Mouse (Mus musculus) spleen, adult 2 months (tissue): ENCODE measurements around the gene Lao1. TPM values are rescaled to one million over a fixed set of nuclear protein-coding genes. Genes with fewer than 3 reads are reported as not detected.

ENCODE experiments used
- DNase-seq, 2 experiments: peaks; one replicate each; pipeline versions ENCODE4 v3.0.0 to v3.0.0-alpha.2; 2012 to 2021; ENCODE audit warnings: low spot score in 2 of 2, low read depth in 1 of 2
- H3K27ac ChIP-seq: fragments of 200-500 bp; 2 replicates; pipeline ENCODE4 v1.5.1; 2012; ENCODE audit warnings: low read length, inconsistent platforms; ENCODE audit not compliant: insufficient read depth
- H3K27me3 ChIP-seq: fragments of 200-500 bp; 2 replicates; pipeline ENCODE4 v1.6.1; 2012; ENCODE audit warnings: mild to moderate bottlenecking, moderate library complexity, low read length, inconsistent platforms; ENCODE audit not compliant: control insufficient read depth, insufficient read depth
- H3K36me3 ChIP-seq: fragments of 200-500 bp; 2 replicates; pipeline ENCODE4 v1.6.1; 2012; ENCODE audit warnings: mild to moderate bottlenecking, low read length, inconsistent platforms; ENCODE audit not compliant: control insufficient read depth, insufficient read depth
- H3K4me1 ChIP-seq: fragments of 200-500 bp; 2 replicates; pipeline ENCODE4 v1.6.1; 2011; ENCODE audit warnings: inconsistent platforms; ENCODE audit not compliant: control insufficient read depth, insufficient read depth, insufficient read length
- H3K4me3 ChIP-seq: fragments of 200-500 bp; 2 replicates; pipeline ENCODE4 v1.5.1; 2011; ENCODE audit warnings: mild to moderate bottlenecking, inconsistent platforms; ENCODE audit not compliant: insufficient read depth, insufficient read length; ENCODE audit errors: extremely low read depth
- CTCF ChIP-seq: fragments of 200-500 bp; IDR thresholded peaks from 2 replicates; pipeline ENCODE4 v1.5.1; 2011; ENCODE audit warnings: mild to moderate bottlenecking, inconsistent platforms; ENCODE audit not compliant: insufficient read depth, insufficient read length, insufficient replicate concordance; ENCODE audit errors: extremely low read depth
- POLR2A ChIP-seq: fragments of 200-500 bp; IDR thresholded peaks from 2 replicates; pipeline ENCODE4 v1.6.1; 2011; ENCODE audit warnings: low read depth, low read length, inconsistent platforms
- WGBS: fragments of 180-500 bp; shearing (Covaris S2); methylation state at CpG from one replicate; pipeline ENCODE4 v1.1.7; 2018; 5-methylcytosine and 5-hydroxymethylcytosine counted together
- polyA plus RNA-seq: library from polyadenylated mRNA; depleted of rRNA; stranded (reverse); fragments of >200 nt; gene quantifications from 2 replicates; pipeline ENCODE4 v1.2.3, GENCODE M21; 2012; rRNA removed

The Lao1 gene
- polyA plus RNA-seq, 1 experiment = not detected

GRCm38 (mm10) chr4:119013031-119013430 is 51.7 kb downstream of the Lao1 start:
- 74% methylated on average over 5 of the region's 5 CpGs for WGBS
- TF ChIP-seq CTCF (no peak), POLR2A (no peak)

DNA sequence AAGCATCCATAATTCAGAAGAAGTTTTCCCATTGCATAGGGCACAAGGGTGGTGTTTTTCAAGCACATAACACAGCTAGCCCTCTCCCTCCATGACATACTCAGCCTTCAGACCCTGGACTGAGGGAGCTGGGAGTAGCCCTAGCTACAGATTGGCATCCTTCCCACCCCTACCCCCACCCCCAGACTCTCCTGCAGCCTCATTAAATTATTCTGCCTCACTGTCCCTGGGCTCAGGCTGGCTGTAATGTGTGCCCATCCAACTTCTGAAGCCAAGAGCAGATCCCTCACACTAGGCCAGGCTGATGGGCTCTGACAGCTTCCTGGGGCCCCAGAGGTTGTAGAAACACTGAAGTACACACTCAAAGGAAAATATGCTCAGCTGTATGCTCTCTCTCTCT is 53.6 kb downstream of the Lao1 start:
- H3K27ac ChIP-seq = no peak overlapping the region
- no peaks in the 10 kb centered on the region for H3K36me3 ChIP-seq
- H3K4me1 ChIP-seq = no peaks in the 10 kb centered on the region
- DNase-seq = no peak
- H3K4me3 ChIP-seq = no peak overlapping the region
- TF ChIP-seq POLR2A (no peak), CTCF (no peak)
- H3K27me3 ChIP-seq = no peaks in the 10 kb centered on the region

More at GRCm38 (mm10) chr4:119013031-119013430, 51.7 kb downstream of the Lao1 start:
- Histone ChIP-seq H3K4me3 (no peak overlapping the region), H3K4me1 (no peaks in the 10 kb centered on the region), H3K27me3 (no peaks in the 10 kb centered on the region), H3K27ac (no peak overlapping the region), H3K36me3 (no peaks in the 10 kb centered on the region)
- DNase-seq = no peak

GRCm38 (mm10) chr4:119015557-119015956 is 54.2 kb downstream of the Lao1 start:
- no peak overlapping the region for H3K4me3 ChIP-seq
- no peaks in the 10 kb centered on the region for H3K27me3 ChIP-seq
- H3K36me3 ChIP-seq = no peaks in the 10 kb centered on the region
- 76% methylated on average over 6 of the region's 6 CpGs for WGBS
- DNase-seq = no peak
- no peaks in the 10 kb centered on the region for H3K4me1 ChIP-seq
- TF ChIP-seq CTCF (no peak), POLR2A (no peak)
- H3K27ac ChIP-seq = no peak overlapping the region

DNA sequence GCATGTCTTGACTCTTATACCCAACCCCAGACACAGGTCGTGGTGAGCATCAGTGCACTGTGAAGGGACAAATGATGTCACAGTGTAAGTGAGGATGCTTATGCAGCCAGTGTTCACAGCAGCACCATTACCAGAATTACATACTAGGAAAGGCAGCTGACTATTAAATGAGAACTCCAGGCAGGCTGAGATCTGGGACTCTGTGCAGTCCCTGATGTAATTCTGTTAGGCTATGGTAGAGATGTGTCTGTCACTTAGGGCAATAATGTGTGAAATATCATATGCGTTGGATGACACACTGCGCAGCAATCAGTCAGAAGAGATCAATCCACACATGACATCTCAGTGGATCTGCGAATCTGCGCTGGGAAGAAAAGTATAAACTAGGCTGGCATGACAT is 55.7 kb downstream of the Lao1 start:
- H3K27ac ChIP-seq = no peak overlapping the region
- H3K27me3 ChIP-seq = no peaks in the 10 kb centered on the region
- DNase-seq = no peak
- no peak for TF ChIP-seq POLR2A
- TF ChIP-seq CTCF = no peak
- no peak overlapping the region for H3K4me3 ChIP-seq
- H3K4me1 ChIP-seq = no peaks in the 10 kb centered on the region
- whole genome bisulfite sequencing = 92% methylated on average over 5 of the region's 5 CpGs
- no peaks in the 10 kb centered on the region for H3K36me3 ChIP-seq

Other genes with a start within 250 kb of the Lao1 start
- gene Olfr1340, start 241.4 kb upstream of the Lao1 start, polyA plus RNA-seq = not detected in 2 replicates
- not detected in 2 replicates for gene Olfr1339, start 229.4 kb upstream of the Lao1 start, polyA plus RNA-seq
- not detected in 2 replicates for gene Olfr1338, start 202.8 kb upstream of the Lao1 start, polyA plus RNA-seq
- gene Olfr1337, start 179.0 kb upstream of the Lao1 start, polyA plus RNA-seq = not detected in 2 replicates
- gene Olfr1335, start 151.6 kb upstream of the Lao1 start, polyA plus RNA-seq = not detected in 2 replicates
- not detected in 2 replicates for gene Olfr1333, start 125.3 kb upstream of the Lao1 start, polyA plus RNA-seq
- gene Olfr1331, start 96.9 kb upstream of the Lao1 start, polyA plus RNA-seq = not detected in 2 replicates
- not detected in 2 replicates for gene Olfr1330, start 73.0 kb upstream of the Lao1 start, polyA plus RNA-seq
- not detected in 2 replicates for gene Olfr1329, start 44.1 kb upstream of the Lao1 start, polyA plus RNA-seq
- not detected in 2 replicates for gene Olfr1328, start 23.0 kb upstream of the Lao1 start, polyA plus RNA-seq
- gene Slc2a1, start 147.1 kb downstream of the Lao1 start, polyA plus RNA-seq = 47.7 and 68.9 TPM in 2 replicates
- gene Zfp691, start 212.6 kb downstream of the Lao1 start, polyA plus RNA-seq = 10.2 and 10.4 TPM in 2 replicates
- gene Ermap, start 228.4 kb downstream of the Lao1 start, polyA plus RNA-seq = 52.3 and 53.8 TPM in 2 replicates
- 23.0 and 24.8 TPM in 2 replicates for gene Svbp, start 233.7 kb downstream of the Lao1 start, polyA plus RNA-seq